Mouse (Mus musculus) limb, embryonic 12.5 days (tissue): ENCODE measurements around the gene H2-Ke6. TPM values are rescaled to one million over a fixed set of nuclear protein-coding genes. Genes with fewer than 3 reads are reported as not detected.

Source experiments
- ATAC-seq: fragments of 200-750 bp; cut with Nextera tagmentation; 2 replicates; pipeline ENCODE4 v1.8.0; 2017; ENCODE audit warnings: low read depth, moderate TSS enrichment; ENCODE audit not compliant: insufficient number of reproducible peaks, insufficient read depth, low FRiP score, low TSS enrichment
- H3K27ac ChIP-seq: fragments of 300-500 bp; sonication (generic); 2 replicates; pipeline ENCODE4 v1.5.1; 2016; ENCODE audit warnings: mild to moderate bottlenecking, moderate library complexity
- H3K27me3 ChIP-seq: fragments of 300-500 bp; sonication (generic); 2 replicates; pipeline ENCODE4 v1.6.1; 2016; ENCODE audit warnings: mild to moderate bottlenecking, moderate library complexity
- H3K36me3 ChIP-seq: fragments of 300-500 bp; sonication (generic); 2 replicates; pipeline ENCODE4 v1.6.1; 2016; ENCODE audit warnings: mild to moderate bottlenecking, moderate library complexity
- H3K4me1 ChIP-seq: fragments of 300-500 bp; sonication (generic); replicated peaks from 2 replicates; pipeline ENCODE4 v1.6.1; 2016
- H3K4me2 ChIP-seq: fragments of 300-500 bp; sonication (generic); 2 replicates; pipeline ENCODE4 v1.6.1; 2016; ENCODE audit warnings: mild to moderate bottlenecking, moderate library complexity
- H3K4me3 ChIP-seq: fragments of 300-500 bp; sonication (generic); replicated peaks from 2 replicates; pipeline ENCODE4 v1.5.1; 2016; ENCODE audit warnings: mild to moderate bottlenecking
- H3K9ac ChIP-seq: fragments of 300-500 bp; sonication (generic); replicated peaks from 2 replicates; pipeline ENCODE4 v1.6.1; 2016; ENCODE audit warnings: mild to moderate bottlenecking, moderate library complexity
- H3K9me3 ChIP-seq: fragments of 300-500 bp; sonication (generic); 2 replicates; pipeline ENCODE4 v1.6.1; 2016; ENCODE audit warnings: mild to moderate bottlenecking, moderate library complexity
- WGBS: fragments of 180-500 bp; shearing (Covaris S2); methylation state at CpG from one replicate; pipeline ENCODE4 v1.1.7; 2016; 5-methylcytosine and 5-hydroxymethylcytosine counted together
- polyA plus RNA-seq: library from polyadenylated mRNA; unstranded; fragments of >200 nt; fragmentation: Nextera tagmentation; extraction: Ambion mirVana; gene quantifications from 2 replicates; pipeline ENCODE4 v1.2.1, GENCODE M21; 2016

Gene H2-Ke6
- polyA plus RNA-seq, 1 experiment from 2014 or later, result 56.8 TPM

DNA sequence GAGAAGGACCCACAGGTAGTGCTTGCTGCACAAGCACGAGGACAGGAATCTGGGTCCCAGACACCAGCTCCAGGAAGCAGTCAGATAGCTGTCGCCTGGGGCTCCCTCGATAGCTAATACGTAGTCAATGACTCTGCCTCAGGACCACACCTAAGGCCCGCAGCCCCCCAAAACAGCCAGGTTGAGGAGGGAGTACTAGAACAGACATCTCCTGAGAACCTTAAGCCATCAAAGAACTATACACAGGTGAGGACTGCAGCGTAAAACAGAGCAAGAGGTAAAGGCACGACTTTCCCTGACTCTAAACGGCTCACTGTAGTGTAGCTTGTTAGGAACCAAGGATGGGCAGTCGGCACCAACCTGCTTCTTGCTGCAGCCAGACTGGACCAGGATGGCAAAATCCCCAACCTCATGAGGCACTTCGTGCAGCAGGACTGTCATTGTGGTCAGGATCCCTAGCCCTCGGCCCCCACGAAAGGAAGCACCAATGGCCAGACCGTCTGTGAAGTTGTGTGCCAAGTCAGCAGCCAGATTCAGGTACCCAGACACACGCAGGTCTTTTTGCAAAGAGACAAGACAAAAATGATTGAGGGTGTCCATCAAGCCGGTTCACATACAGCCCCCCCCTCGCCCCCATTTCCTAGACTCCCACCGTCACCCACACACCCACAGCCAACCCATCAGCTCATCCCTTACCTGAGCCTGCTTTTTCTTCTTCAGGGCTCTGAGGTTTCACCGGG is 1.5 kb upstream of the H2-Ke6 start:
- no peaks in the 10 kb centered on the region for H3K27me3 ChIP-seq
- H3K9me3 ChIP-seq, result no peaks in the 10 kb centered on the region
- H3K36me3 ChIP-seq, result peaks cover 38% of the 10 kb centered on the region
- peaks cover 66% of the 10 kb centered on the region for H3K4me1 ChIP-seq
- H3K4me3 ChIP-seq, result peak overlapping the region; percentile 88
- no peak overlapping the region for H3K9ac ChIP-seq
- H3K27ac ChIP-seq, result 0 out of 2 replicates have a peak overlapping the region, but pooled peaks have one; percentile 69
- H3K4me2 ChIP-seq, result peak overlapping the region; percentile 99
- no peak for ATAC-seq
- 90% methylated on average over 18 of the region's 18 CpGs for WGBS

DNA sequence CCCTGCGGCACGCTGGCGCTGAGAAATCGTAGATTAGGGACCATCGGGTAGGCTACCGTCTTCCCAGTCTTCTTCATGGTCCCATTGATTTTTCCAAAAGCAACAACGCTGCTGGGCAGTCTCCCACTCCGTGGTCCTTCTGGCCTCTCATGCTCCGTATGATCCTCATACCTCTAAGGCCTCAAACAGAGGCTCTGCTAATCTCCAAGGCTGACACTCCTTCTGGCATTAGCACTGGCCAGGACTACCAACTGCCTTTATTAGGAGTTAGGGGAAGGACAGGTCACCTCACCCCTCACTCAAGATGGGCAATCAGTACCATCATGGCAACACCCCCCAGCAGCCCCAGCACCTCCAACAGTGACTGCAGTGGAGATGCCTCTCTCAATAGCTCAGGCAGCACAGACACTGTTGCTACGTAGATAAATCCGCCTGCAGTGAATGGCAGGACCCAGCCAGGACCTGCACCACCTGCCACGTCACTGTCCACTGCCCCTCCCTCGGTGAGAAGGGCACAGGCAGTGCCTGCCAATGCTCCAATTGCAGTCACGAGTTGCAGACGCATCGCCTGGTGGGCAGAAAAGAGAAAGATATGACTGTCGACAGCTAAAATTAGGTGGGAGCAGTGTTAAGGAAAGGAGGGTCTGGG is 765 bp upstream of the H2-Ke6 start:
- no peak overlapping the region for H3K9ac ChIP-seq
- H3K4me2 ChIP-seq, result peak overlapping the region; percentile 99
- peaks cover 31% of the 10 kb centered on the region for H3K36me3 ChIP-seq
- H3K4me3 ChIP-seq, result peak overlapping the region; percentile 87
- peak overlapping the region; percentile 69 for H3K27ac ChIP-seq
- H3K9me3 ChIP-seq, result no peaks in the 10 kb centered on the region
- no peak for ATAC-seq
- WGBS, result 73% methylated on average over 17 of the region's 17 CpGs
- peaks cover 71% of the 10 kb centered on the region for H3K4me1 ChIP-seq
- no peaks in the 10 kb centered on the region for H3K27me3 ChIP-seq

DNA sequence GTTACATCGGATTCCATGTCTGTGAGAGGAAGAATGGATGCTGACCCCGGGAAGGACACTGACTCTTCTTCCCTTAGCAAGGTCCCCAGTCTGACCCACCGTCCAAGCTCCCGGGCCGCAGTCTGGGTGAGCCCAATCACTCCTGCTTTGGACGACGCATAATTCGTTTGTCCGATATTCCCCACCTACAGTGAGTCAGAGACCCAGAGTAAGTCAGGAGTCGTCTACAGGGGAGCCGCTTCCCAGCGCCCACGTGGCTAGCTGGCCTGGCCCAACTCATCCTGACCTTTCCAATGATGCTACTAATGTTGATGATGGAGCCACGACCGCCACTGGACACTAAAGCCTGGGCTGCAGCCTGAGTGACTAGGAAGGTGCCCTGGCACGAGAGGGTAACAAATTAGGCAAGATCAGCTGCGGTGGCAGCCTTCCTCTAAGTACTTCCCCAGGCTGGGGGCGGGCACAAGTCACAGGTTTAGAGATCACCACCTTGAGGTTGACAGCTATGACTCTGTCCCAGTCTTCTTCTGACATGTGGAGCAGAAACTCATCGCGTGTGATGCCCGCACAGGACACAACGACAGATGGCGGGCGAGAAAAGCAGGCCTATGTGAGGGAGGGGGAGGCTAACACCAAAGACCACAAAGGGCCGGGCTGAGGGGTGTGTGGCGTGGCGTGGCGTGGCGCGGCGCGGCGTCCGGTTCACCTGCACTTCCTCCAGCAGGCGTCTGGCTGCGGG is 774 bp downstream of the H2-Ke6 start:
- Histone ChIP-seq H3K4me1 (peaks cover 62% of the 10 kb centered on the region), H3K4me3 (peak overlapping the region; percentile 87), H3K36me3 (peaks cover 38% of the 10 kb centered on the region), H3K27me3 (no peaks in the 10 kb centered on the region), H3K9ac (peak overlapping the region; percentile 73), H3K4me2 (peak overlapping the region; percentile 99), H3K9me3 (no peaks in the 10 kb centered on the region), H3K27ac (peak overlapping the region; percentile 88)
- ATAC-seq, result no peak
- WGBS, result 9% methylated on average over 36 of the region's 36 CpGs

DNA sequence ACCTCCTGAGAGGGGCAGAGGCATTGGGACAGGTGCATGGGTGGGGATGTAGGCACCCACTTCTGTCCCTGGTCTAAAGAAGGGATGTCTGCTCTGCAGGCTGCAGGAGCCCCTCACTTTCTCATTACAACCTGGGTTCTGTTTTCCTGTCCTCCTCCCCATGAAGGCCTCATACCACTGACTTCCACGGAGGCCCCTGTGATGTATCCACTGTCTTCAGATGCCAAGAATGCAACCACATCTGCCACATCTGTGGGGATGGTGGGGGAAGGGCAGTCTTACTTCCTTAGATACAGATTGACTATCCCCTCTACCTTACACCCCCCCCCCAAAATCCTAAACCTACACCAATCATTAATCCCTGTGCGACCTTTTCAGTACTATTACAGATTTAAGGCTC is 1.6 kb downstream of the H2-Ke6 start:
- Histone ChIP-seq H3K4me1 (peaks cover 62% of the 10 kb centered on the region), H3K27ac (no peak overlapping the region), H3K9ac (peak overlapping the region; percentile 73; the same call in 1 of the 2 replicates), H3K36me3 (peaks cover 46% of the 10 kb centered on the region), H3K4me2 (peak overlapping the region; percentile 99), H3K4me3 (peak overlapping the region; percentile 87; the same call in 1 of the 2 replicates), H3K9me3 (no peaks in the 10 kb centered on the region), H3K27me3 (no peaks in the 10 kb centered on the region)
- no peak for ATAC-seq
- 43% methylated on average over 2 of the region's 2 CpGs for WGBS

DNA sequence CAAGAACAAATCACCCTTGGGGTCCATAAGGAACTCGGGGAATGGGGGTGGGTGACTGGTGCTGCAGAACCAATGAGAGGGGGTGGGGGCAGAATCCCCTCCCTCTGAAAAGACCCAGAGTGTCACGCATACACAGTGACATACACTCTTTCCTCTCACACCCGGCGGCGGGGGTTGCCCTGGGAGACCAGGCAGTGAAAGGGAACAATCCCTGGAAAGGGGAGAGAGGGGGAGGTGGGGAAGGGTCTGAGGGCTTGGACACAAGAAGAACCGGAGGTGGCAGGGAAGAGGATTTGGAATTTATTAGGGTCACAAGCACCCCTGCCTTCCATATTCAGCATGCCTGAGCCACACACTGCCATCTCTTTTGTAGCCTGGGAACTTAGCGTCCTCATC is 2.1 kb downstream of the H2-Ke6 start:
- Histone ChIP-seq H3K27me3 (no peaks in the 10 kb centered on the region), H3K9ac (peak overlapping the region; percentile 93; the same call in 1 of the 2 replicates), H3K9me3 (peaks cover 3% of the 10 kb centered on the region; the same call in 1 of the 2 replicates), H3K36me3 (peaks cover 51% of the 10 kb centered on the region), H3K4me2 (peak overlapping the region; percentile 99), H3K4me1 (peaks cover 60% of the 10 kb centered on the region), H3K4me3 (peak overlapping the region; percentile 87), H3K27ac (0 out of 2 replicates have a peak overlapping the region, but pooled peaks have one; percentile 93)
- WGBS, result 10% methylated on average over 7 of the region's 7 CpGs
- ATAC-seq, result no peak

DNA sequence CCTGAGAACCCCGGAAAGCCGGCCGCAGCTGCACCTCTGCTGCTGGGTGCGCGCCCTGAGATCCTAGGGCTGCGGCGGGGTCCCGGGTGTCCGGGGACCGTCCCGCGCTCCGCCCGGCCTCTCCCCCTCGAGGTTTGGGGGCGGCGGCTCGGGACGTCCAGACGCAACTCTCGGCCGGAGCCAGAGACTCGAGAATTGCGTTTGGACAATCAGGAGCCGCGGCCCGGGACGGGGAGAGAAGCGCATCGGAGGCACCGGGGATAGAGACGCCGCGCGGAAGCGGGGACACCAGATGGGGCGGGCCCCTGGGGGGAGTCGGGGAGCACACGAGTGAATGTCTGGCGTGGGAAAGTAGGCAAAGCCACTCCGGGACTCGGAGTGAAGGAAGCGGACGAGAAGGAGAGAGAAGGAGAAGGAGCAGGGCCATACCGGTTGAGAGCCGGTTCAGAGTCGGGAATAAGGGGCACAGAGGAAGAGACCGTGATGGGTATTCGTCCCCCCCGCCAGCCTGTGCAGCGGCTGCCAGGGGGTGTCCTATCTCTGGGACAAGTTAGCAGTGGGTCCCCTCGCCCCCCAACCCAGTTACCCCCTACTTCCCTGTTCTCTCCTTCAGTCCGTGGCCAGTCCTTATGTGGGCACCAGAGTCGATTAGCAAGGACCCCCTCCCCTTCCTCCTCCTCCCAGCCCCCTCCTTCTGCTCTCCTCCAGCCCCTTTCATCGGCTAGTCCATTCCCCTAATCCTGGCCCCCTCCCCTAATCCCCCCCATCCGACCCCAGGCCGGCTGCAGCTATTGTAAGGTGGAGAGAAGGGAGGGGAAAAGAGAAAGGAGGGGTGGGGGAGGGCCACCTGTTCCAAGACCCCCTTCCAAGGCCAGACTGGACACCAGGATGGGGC is 2.8 kb downstream of the H2-Ke6 start:
- peak overlapping the region; percentile 87 for H3K4me3 ChIP-seq
- H3K36me3 ChIP-seq, result peaks cover 50% of the 10 kb centered on the region
- no peaks in the 10 kb centered on the region for H3K27me3 ChIP-seq
- peak overlapping the region; percentile 93 for H3K27ac ChIP-seq
- under 1% methylated on average over 57 of the region's 57 CpGs for WGBS
- H3K4me2 ChIP-seq, result peak overlapping the region; percentile 99
- peaks cover 6% of the 10 kb centered on the region; the same call in 1 of the 2 replicates for H3K9me3 ChIP-seq
- ATAC-seq, result no peak
- peak overlapping the region; percentile 93 for H3K9ac ChIP-seq
- H3K4me1 ChIP-seq, result peaks cover 53% of the 10 kb centered on the region

DNA sequence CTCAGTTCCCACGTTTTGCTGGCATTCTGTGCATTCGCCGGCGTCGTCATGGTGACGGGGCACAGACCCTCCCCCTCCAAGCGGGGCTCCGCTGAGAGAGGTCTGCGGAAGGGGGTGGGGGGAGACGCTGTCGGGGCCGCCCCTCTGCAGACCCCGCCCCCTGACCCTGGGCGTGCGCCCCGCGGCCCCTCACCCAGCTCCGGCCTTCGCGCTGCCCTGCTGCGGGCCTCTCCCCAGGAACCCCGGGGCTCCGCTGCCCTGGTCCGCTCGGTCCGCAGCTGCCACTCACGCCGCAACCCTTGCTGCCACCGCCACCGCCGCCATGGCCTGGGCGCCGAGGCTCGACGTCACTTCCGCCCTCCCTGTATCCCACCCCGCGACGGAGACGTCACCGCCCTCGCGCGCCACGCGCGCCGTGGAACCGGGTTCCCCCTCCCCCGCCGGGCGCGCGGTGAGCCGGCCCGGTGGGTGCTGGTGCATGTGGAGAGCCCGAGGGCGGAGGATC is 3.5 kb downstream of the H2-Ke6 start, which contains the start of gene Ring1:
Gene Ring1, minus strand, starts transcription at position 364 of the 505 bp plus-strand sequence.
- Histone ChIP-seq H3K4me1 (peaks cover 46% of the 10 kb centered on the region), H3K36me3 (peaks cover 47% of the 10 kb centered on the region)
- under 1% methylated on average over 58 of the region's 58 CpGs for WGBS

DNA sequence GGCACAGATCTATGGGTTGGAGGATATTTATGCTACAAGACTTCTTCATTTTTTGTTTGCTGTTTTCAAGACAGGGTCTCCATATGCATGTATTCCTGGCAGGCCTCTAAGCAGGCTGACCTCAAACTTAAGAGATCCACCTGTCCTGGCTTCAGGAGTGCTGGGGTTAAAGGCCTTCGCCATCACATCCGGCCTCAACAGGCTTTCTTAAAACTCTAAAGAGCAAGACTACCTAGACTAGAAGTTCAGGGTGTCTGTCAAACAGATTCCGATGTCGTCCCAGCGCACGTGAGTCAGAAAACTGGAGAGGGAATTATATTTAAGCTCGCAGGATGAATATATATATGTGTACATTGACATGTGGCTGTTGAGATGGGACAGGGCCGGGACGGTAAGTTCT is 4.2 kb downstream of the H2-Ke6 start:
- Histone ChIP-seq H3K27ac (no peak overlapping the region), H3K9ac (peak overlapping the region; percentile 93), H3K4me1 (peaks cover 40% of the 10 kb centered on the region), H3K4me3 (peak overlapping the region; percentile 87), H3K9me3 (peaks cover 18% of the 10 kb centered on the region), H3K4me2 (peak overlapping the region; percentile 99), H3K36me3 (peaks cover 40% of the 10 kb centered on the region), H3K27me3 (no peaks in the 10 kb centered on the region)
- ATAC-seq, result no peak
- WGBS, result 71% methylated on average over 9 of the region's 9 CpGs

More for the DNA sequence above, 3.5 kb downstream of the H2-Ke6 start, which contains the start of gene Ring1:
- Histone ChIP-seq H3K4me2 (peak within 1 kb of the TSS; percentile 99), H3K27me3 (no peaks in the 10 kb centered on the region), H3K27ac (peak within 1 kb of the TSS; percentile 93), H3K9ac (peak within 1 kb of the TSS; percentile 93), H3K9me3 (peaks cover 13% of the 10 kb centered on the region), H3K4me3 (peak within 1 kb of the TSS; percentile 87)
- ATAC-seq, result peak; percentile 66

DNA sequence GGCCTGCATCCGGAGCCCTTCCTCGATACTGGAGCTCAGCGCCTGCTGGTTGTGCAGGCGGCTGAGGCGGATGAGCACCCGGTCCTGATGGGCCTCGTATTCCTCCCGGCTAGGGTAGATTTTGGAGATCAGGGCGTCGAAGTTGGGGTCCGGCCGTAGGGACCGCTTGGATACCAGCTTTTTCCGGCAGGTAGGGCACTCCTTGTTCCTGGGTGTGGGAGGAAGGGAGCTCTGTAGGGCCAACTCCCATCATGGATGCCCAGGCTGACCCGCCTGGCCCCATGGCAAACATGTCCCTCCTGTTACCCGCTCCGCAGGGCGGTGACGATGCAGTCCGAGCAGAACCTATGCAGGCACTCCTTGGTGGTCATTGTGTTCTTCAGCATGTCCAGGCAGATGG is 4.9 kb downstream of the H2-Ke6 start:
- 95% methylated on average over 20 of the region's 20 CpGs for WGBS
- Histone ChIP-seq H3K36me3 (peaks cover 35% of the 10 kb centered on the region), H3K9me3 (peaks cover 18% of the 10 kb centered on the region), H3K4me2 (no peak overlapping the region), H3K27me3 (no peaks in the 10 kb centered on the region), H3K4me3 (no peak overlapping the region), H3K9ac (no peak overlapping the region), H3K27ac (no peak overlapping the region), H3K4me1 (peaks cover 33% of the 10 kb centered on the region)
- no peak for ATAC-seq

DNA sequence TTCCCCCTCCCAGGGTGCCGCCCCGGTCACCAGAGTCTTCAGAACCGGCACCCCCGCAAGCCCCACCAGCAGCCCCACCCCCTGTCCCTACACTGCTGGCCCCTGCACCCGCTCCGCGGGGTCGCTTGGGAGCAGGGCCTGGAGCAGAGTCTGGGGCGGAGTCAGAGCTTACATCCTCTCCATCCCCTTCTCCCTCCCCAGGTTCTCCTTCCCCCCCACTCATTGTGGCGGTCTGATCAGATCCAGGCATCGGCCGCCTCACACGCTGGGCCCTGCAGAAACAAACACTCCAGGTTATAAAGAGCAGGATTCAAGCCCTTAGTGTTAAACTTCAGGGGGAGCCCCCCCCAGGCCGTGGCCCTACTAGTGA is 5.5 kb downstream of the H2-Ke6 start:
- Histone ChIP-seq H3K27ac (no peak overlapping the region), H3K4me1 (peaks cover 31% of the 10 kb centered on the region), H3K36me3 (peaks cover 35% of the 10 kb centered on the region), H3K9ac (no peak overlapping the region), H3K9me3 (peaks cover 18% of the 10 kb centered on the region), H3K4me2 (no peak overlapping the region; the same call in 1 of the 2 replicates), H3K4me3 (no peak overlapping the region), H3K27me3 (no peaks in the 10 kb centered on the region)
- no peak for ATAC-seq
- WGBS, result 90% methylated on average over 14 of the region's 14 CpGs
